Comparison of ENCODE assay signal across 39 mouse cellular contexts in the genomic region with DNA sequence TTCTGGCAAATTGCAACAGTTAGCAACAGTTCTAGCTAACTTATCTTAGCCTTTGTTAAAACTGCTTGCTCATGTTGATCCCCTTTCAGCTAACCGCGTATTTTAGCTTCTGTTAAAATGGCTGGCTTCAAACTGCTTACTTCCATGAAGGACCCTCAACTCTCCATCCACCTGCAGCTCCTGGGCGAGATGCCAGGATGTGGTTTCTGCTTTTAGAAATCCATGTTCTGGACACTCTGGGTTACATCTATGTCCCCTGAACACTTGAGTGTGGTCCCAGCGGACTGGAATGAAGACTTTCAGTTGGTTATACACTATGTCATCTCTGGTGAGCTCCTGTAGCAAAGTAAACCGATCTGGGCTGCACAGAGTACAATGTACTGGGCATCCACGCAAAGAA. TPM values are rescaled to one million over a fixed set of nuclear protein-coding genes. Genes with fewer than 3 reads are reported as not detected.
"Had no signal": no experiment of that assay in that cellular context is flagged by ENCODE, and none has a peak within 500 bp of the region (broad histone marks: within the 10 kb centered on the region; RNA-seq: fewer than 3 reads in every experiment).

No protein-coding gene starts in this region.

- H3K27me3 ChIP-seq: heart, embryonic 13.5 days; heart, embryonic 15.5 days; hindbrain, embryonic 13.5 days; hindbrain, embryonic 15.5 days; kidney, embryonic 15.5 days; limb, embryonic 13.5 days; limb, embryonic 15.5 days; liver, embryonic 12.5 days had no signal

- H3K4me1 ChIP-seq: hindbrain, embryonic 13.5 days; hindbrain, embryonic 15.5 days; liver, embryonic 12.5 days had no signal

- H3K4me3 ChIP-seq: heart, adult 2 months; heart, embryonic 13.5 days; heart, embryonic 15.5 days; hindbrain, embryonic 13.5 days; hindbrain, embryonic 15.5 days; kidney, embryonic 15.5 days; limb, embryonic 13.5 days; limb, embryonic 15.5 days; liver, embryonic 12.5 days had no signal

- DNase-seq: gastrocnemius, postnatal 14 days; gastrocnemius, postnatal 36 days; heart, adult 11 months; heart, adult 2 months; heart, postnatal 14 days; heart, postnatal 36 days; kidney, adult 11 months; kidney, adult 9 months; layer of hippocampus, adult 9-11 months; layer of hippocampus, postnatal 36 days; left cerebral cortex, postnatal 4 days had no signal

- H3K27ac ChIP-seq: heart, adult 2 months; heart, embryonic 13.5 days; heart, embryonic 15.5 days; hindbrain, embryonic 13.5 days; hindbrain, embryonic 15.5 days; hindbrain, postnatal 0 days; kidney, embryonic 15.5 days; kidney, postnatal 0 days; limb, embryonic 13.5 days; limb, embryonic 15.5 days; liver, embryonic 12.5 days had no signal

- H3K36me3 ChIP-seq: heart, embryonic 13.5 days; heart, embryonic 15.5 days; hindbrain, embryonic 13.5 days; hindbrain, embryonic 15.5 days; kidney, embryonic 15.5 days; limb, embryonic 13.5 days; limb, embryonic 15.5 days; liver, embryonic 12.5 days had no signal

- H3K9ac ChIP-seq: heart, embryonic 13.5 days; heart, embryonic 15.5 days; hindbrain, embryonic 13.5 days; hindbrain, embryonic 15.5 days; kidney, embryonic 15.5 days; limb, embryonic 13.5 days; limb, embryonic 15.5 days; liver, embryonic 12.5 days had no signal

- H3K9me3 ChIP-seq: heart, embryonic 13.5 days; heart, embryonic 15.5 days; hindbrain, embryonic 13.5 days; hindbrain, embryonic 15.5 days; kidney, embryonic 15.5 days; limb, embryonic 13.5 days; limb, embryonic 15.5 days; liver, embryonic 12.5 days had no signal

RNA-seq across cellular contexts. Expression of a gene that starts 23.0 kb away (rescaled TPM):
- polyA plus RNA-seq: liver, adult 2 months had no signal

RNA-seq across cellular contexts. Expression of a gene that starts 34.6 kb away (rescaled TPM):
- total RNA-seq: liver, adult 2 months had no signal
- polyA plus RNA-seq: liver, adult 2 months had no signal

RNA-seq across cellular contexts. Expression of a gene that starts 59.4 kb away (rescaled TPM):
- total RNA-seq: gastrocnemius, adult 18-20 months; gastrocnemius, adult 8-10 months; gastrocnemius, postnatal 14 days; gastrocnemius, postnatal 36 days; heart, adult 2 months; heart, postnatal 14 days; heart, postnatal 36 days; hematopoietic stem cell, adult 5-6 weeks; hindbrain, postnatal 0 days; layer of hippocampus, adult 18-20 months; layer of hippocampus, adult 8-10 months; layer of hippocampus, postnatal 14 days; layer of hippocampus, postnatal 36 days; left cerebral cortex, adult 18-20 months; left cerebral cortex, adult 8-10 months; left cerebral cortex, postnatal 10 days; left cerebral cortex, postnatal 25 days; left cerebral cortex, postnatal 4 days; liver, adult 2 months had no signal
- polyA plus RNA-seq: gonadal fat pad, adult 2 months; heart, adult 2 months; heart, embryonic 11.5 days; heart, embryonic 13.5 days; heart, embryonic 15.5 days; heart, postnatal 0 days; hindbrain, embryonic 11.5 days; hindbrain, embryonic 13.5 days; hindbrain, embryonic 15.5 days; hindbrain, postnatal 0 days; intestine, embryonic 14.5 days; intestine, embryonic 16.5 days; kidney, embryonic 15.5 days; large intestine, adult 2 months; limb, embryonic 13.5 days; limb, embryonic 15.5 days; liver, adult 2 months; liver, embryonic 12.5 days had no signal
